Comparison of ENCODE assay signal across 8 mouse cellular contexts in genomic region chr11:20632619-20632965, GRCm38 (mm10).
DNase-seq lines count a peak whose midpoint lies in the region; ATAC-seq and TF ChIP-seq lines count a peak whose summit lies in the region.

No protein-coding gene starts in this region.

- H3K9me3 ChIP-seq in forebrain, embryonic 16.5 days (ENCODE audit: control insufficient read depth, low read length) = no peaks in the 10 kb centered on the region
- H3K9me3 ChIP-seq in hindbrain, postnatal 0 days (ENCODE audit: low read length) = no peaks in the 10 kb centered on the region
- no peaks in the 10 kb centered on the region for H3K9me3 ChIP-seq in liver, embryonic 13.5 days (replicated peaks)

- DNase-seq in adrenal gland, adult 18-20 months (ENCODE audit: low spot score in 2 of 2) = peak; percentile 31 to 47
- no peak for DNase-seq in adrenal gland, postnatal 4 days (ENCODE audit: low spot score in 2 of 2)
- DNase-seq in hindbrain, postnatal 0 days (ENCODE audit: low spot score) = peak; percentile 46
- peak; percentile 71 for DNase-seq in liver, embryonic 13.5 days
- DNase-seq in natural killer cell, adult 2 months (ENCODE audit: low spot score in 2 of 2) = peak; percentile 80 to 85
- no peak for DNase-seq in left cerebral cortex, adult 8-10 months (ENCODE audit: low spot score in 2 of 2)

- no peak for TF ChIP-seq POLR2A in bone marrow macrophage, adult 2 months (IDR thresholded peaks at IDR 0.05; ENCODE audit: borderline replicate concordance, low read depth, low read length)

- H3K4me1 ChIP-seq in bone marrow macrophage, adult 2 months (ENCODE audit: control insufficient read depth, insufficient read depth, low read length) = peaks cover 6% of the 10 kb centered on the region; the same call in 1 of the 2 replicates
- peaks cover 23% of the 10 kb centered on the region for H3K4me1 ChIP-seq in forebrain, embryonic 16.5 days (replicated peaks; ENCODE audit: control insufficient read depth, insufficient read depth, low read length)
- peaks cover 4% of the 10 kb centered on the region; the same call in 1 of the 2 replicates for H3K4me1 ChIP-seq in hindbrain, postnatal 0 days (ENCODE audit: insufficient read depth, low read length)
- H3K4me1 ChIP-seq in liver, embryonic 13.5 days (replicated peaks) = peaks cover 62% of the 10 kb centered on the region

- WGBS in forebrain, embryonic 16.5 days = under 1% methylated on average over 13 of the region's 13 CpGs
- 1% methylated on average over 13 of the region's 13 CpGs for WGBS in hindbrain, postnatal 0 days
- WGBS in liver, embryonic 13.5 days (ENCODE audit: insufficient replicate concordance) = under 1% methylated on average over 13 of the region's 13 CpGs

- no peak for TF ChIP-seq CTCF in bone marrow macrophage, adult 2 months (IDR thresholded peaks at IDR 0.05; ENCODE audit: low read depth, low read length)
- no peak for TF ChIP-seq CTCF in hindbrain, postnatal 0 days (IDR thresholded peaks at IDR 0.05; ENCODE audit: low read depth)

- H3K9ac ChIP-seq in forebrain, embryonic 16.5 days (replicated peaks; ENCODE audit: low read depth, low read length) = peak overlapping the region; percentile 94
- H3K9ac ChIP-seq in hindbrain, postnatal 0 days (replicated peaks; ENCODE audit: low read length) = peak overlapping the region; percentile 87
- H3K9ac ChIP-seq in liver, embryonic 13.5 days = peak overlapping the region; percentile 99

- H3K4me2 ChIP-seq in forebrain, embryonic 16.5 days (ENCODE audit: low read length) = peak overlapping the region; percentile 93
- peak overlapping the region; percentile 81 for H3K4me2 ChIP-seq in hindbrain, postnatal 0 days (ENCODE audit: low read depth, low read length)
- H3K4me2 ChIP-seq in liver, embryonic 13.5 days = peak overlapping the region; percentile 84

- peak overlapping the region; percentile 91 for H3K27ac ChIP-seq in bone marrow macrophage, adult 2 months (ENCODE audit: insufficient read depth, low read depth, low read length)
- H3K27ac ChIP-seq in forebrain, embryonic 16.5 days (ENCODE audit: low read length) = peak overlapping the region; percentile 91; the same call in 1 of the 2 replicates
- H3K27ac ChIP-seq in hindbrain, postnatal 0 days = peak overlapping the region; percentile 96
- peak overlapping the region; percentile 100 for H3K27ac ChIP-seq in liver, embryonic 13.5 days

- H3K4me3 ChIP-seq in bone marrow macrophage, adult 2 months (ENCODE audit: insufficient read depth, low read length) = peak overlapping the region; percentile 93
- peak overlapping the region; percentile 98 for H3K4me3 ChIP-seq in forebrain, embryonic 16.5 days (replicated peaks; ENCODE audit: low read length)
- peak overlapping the region; percentile 82 for H3K4me3 ChIP-seq in hindbrain, postnatal 0 days (ENCODE audit: low read length)
- H3K4me3 ChIP-seq in liver, embryonic 13.5 days (replicated peaks) = peak overlapping the region; percentile 98

- no peak for ATAC-seq in forebrain, embryonic 16.5 days
- no peak for ATAC-seq in hindbrain, postnatal 0 days
- peak; percentile 21; the same call in 1 of the 2 replicates for ATAC-seq in liver, embryonic 13.5 days (ENCODE audit: low read depth)

- H3K27me3 ChIP-seq in forebrain, embryonic 16.5 days (replicated peaks; ENCODE audit: control insufficient read depth, insufficient read depth, low read length) = no peaks in the 10 kb centered on the region
- H3K27me3 ChIP-seq in hindbrain, postnatal 0 days (ENCODE audit: insufficient read depth, low read length) = no peaks in the 10 kb centered on the region
- no peaks in the 10 kb centered on the region for H3K27me3 ChIP-seq in liver, embryonic 13.5 days

- no peaks in the 10 kb centered on the region for H3K36me3 ChIP-seq in forebrain, embryonic 16.5 days (ENCODE audit: control insufficient read depth, insufficient read depth)
- no peaks in the 10 kb centered on the region for H3K36me3 ChIP-seq in hindbrain, postnatal 0 days (ENCODE audit: insufficient read depth, low read length)
- no peaks in the 10 kb centered on the region for H3K36me3 ChIP-seq in liver, embryonic 13.5 days

Comparison
In these comparisons a context has a peak if more than half of its experiments do, and no peak if none do; other contexts are left out.
1. DNase-seq: peak in adrenal gland, adult 18-20 months (2 of 2), hindbrain, postnatal 0 days (single experiment), liver, embryonic 13.5 days (single experiment) and natural killer cell, adult 2 months (2 of 2); none in adrenal gland, postnatal 4 days (0 of 2) and left cerebral cortex, adult 8-10 months (0 of 2).
2. Peak in every context shown above with its lines, with median percentiles within 50 percentile points of each other: H3K27ac ChIP-seq, H3K4me3 ChIP-seq, H3K4me2 ChIP-seq and H3K9ac ChIP-seq.